Mouse (Mus musculus) kidney, adult 2 months (tissue): ENCODE results near the gene Suox. TPM values are rescaled to one million over a fixed set of nuclear protein-coding genes. Genes with fewer than 3 reads are reported as not detected.
"Not testable (repeated sequence)": the region's sequence is repeated elsewhere in the genome, so short reads cannot be mapped to it uniquely, and the experiment has no call there.

Experiments
- DNase-seq: peaks from one replicate; pipeline ENCODE4 v3.0.0; 2021
- H3K27ac ChIP-seq: fragments of 200-500 bp; 2 replicates; pipeline ENCODE4 v1.5.1; 2012; ENCODE audit warnings: low read depth, low read length, control low read depth, inconsistent platforms; ENCODE audit not compliant: insufficient read depth
- H3K27me3 ChIP-seq: fragments of 200-500 bp; replicated peaks from 2 replicates; pipeline ENCODE4 v1.6.1; 2012; ENCODE audit warnings: mild to moderate bottlenecking, moderate library complexity, low read length, inconsistent platforms; ENCODE audit not compliant: control insufficient read depth, insufficient read depth
- H3K36me3 ChIP-seq: fragments of 200-500 bp; 2 replicates; pipeline ENCODE4 v1.6.1; 2012; ENCODE audit warnings: mild to moderate bottlenecking, moderate library complexity, low read length, inconsistent platforms; ENCODE audit not compliant: control insufficient read depth, insufficient read depth
- H3K4me1 ChIP-seq: fragments of 200-500 bp; 2 replicates; pipeline ENCODE4 v1.6.1; 2011; ENCODE audit warnings: low read length; ENCODE audit not compliant: control insufficient read depth, insufficient read depth
- H3K4me3 ChIP-seq: fragments of 200-500 bp; 2 replicates; pipeline ENCODE4 v1.5.1; 2011; ENCODE audit warnings: mild to moderate bottlenecking, low read depth, low read length, control low read depth; ENCODE audit not compliant: insufficient read depth
- CTCF ChIP-seq: fragments of 200-500 bp; conservative IDR thresholded peaks from 2 replicates; pipeline ENCODE4 v1.5.1; 2011; ENCODE audit warnings: low read depth, mild to moderate bottlenecking, control low read depth, low read length, moderate library complexity, mixed read lengths; ENCODE audit not compliant: insufficient read depth, insufficient read length
- POLR2A ChIP-seq: fragments of 200-500 bp; IDR thresholded peaks from one replicate; pipeline ENCODE4 v1.6.1; 2011; ENCODE audit warnings: low read depth, low read length, control low read depth
- whole genome bisulfite sequencing: fragments of 180-500 bp; shearing (Covaris S2); methylation state at CpG from one replicate; pipeline ENCODE4 v1.1.7; 2018; 5-methylcytosine and 5-hydroxymethylcytosine counted together
- polyA plus RNA-seq: library from polyadenylated mRNA; depleted of rRNA; stranded (reverse); fragments of >200 nt; gene quantifications from 2 replicates; pipeline ENCODE4 v1.2.3, GENCODE M21; 2012

Suox gene
- polyA plus RNA-seq, 1 experiment, result 84.1 TPM

- Histone ChIP-seq H3K4me1 (peaks cover under 1% of the 10 kb centered on the region; the same call in 1 of the 2 replicates), H3K36me3 (no peaks in the 10 kb centered on the region), H3K4me3 (no peak overlapping the region), H3K27ac (no peak overlapping the region), H3K27me3 (no peaks in the 10 kb centered on the region)
- DNase-seq, result no peak
- TF ChIP-seq POLR2A, result no peak
- WGBS, result 42% methylated on average over 11 of the region's 11 CpGs
Observed at GRCm38 (mm10) chr10:128637011-128637410, 36.9 kb downstream of the Suox start.

- no peak overlapping the region for H3K4me3 ChIP-seq
- WGBS, result 64% methylated on average over 6 of the region's 6 CpGs
- no peaks in the 10 kb centered on the region for H3K27me3 ChIP-seq
- TF ChIP-seq CTCF (no peak), POLR2A (no peak)
- H3K36me3 ChIP-seq, result no peaks in the 10 kb centered on the region
- DNase-seq, result no peak
- no peak overlapping the region for H3K27ac ChIP-seq
- no peaks in the 10 kb centered on the region for H3K4me1 ChIP-seq
Observed at GRCm38 (mm10) chr10:128636561-128636960, 37.3 kb downstream of the Suox start.

- no peaks in the 10 kb centered on the region for H3K27me3 ChIP-seq
- H3K27ac ChIP-seq, result no peak overlapping the region
- H3K4me3 ChIP-seq, result no peak overlapping the region
- TF ChIP-seq CTCF, result no peak
- no peak for TF ChIP-seq POLR2A
- no peaks in the 10 kb centered on the region for H3K36me3 ChIP-seq
- H3K4me1 ChIP-seq, result no peaks in the 10 kb centered on the region
- no peak for DNase-seq
- WGBS, result 95% methylated on average over 13 of the region's 13 CpGs
Observed at GRCm38 (mm10) chr10:128635697-128636096, 38.2 kb downstream of the Suox start.

GRCm38 (mm10) chr10:128631571-128631970 lies 42.3 kb downstream of the Suox start:
- 31% methylated on average over 6 of the region's 6 CpGs for WGBS
- Histone ChIP-seq H3K36me3 (no peaks in the 10 kb centered on the region), H3K4me3 (no peak overlapping the region), H3K4me1 (no peaks in the 10 kb centered on the region), H3K27me3 (no peaks in the 10 kb centered on the region), H3K27ac (no peak overlapping the region)
- no peak for TF ChIP-seq CTCF
- no peak for TF ChIP-seq POLR2A
- no peak for DNase-seq

GRCm38 (mm10) chr10:128630306-128630705 lies 43.6 kb downstream of the Suox start:
- H3K4me3 ChIP-seq, DNase-seq, H3K36me3 ChIP-seq, H3K4me1 ChIP-seq, H3K27ac ChIP-seq, H3K27me3 ChIP-seq: not testable (repeated sequence)
- WGBS, result 81% methylated on average over 5 of the region's 5 CpGs

- Histone ChIP-seq H3K4me3 (no peak overlapping the region), H3K36me3 (peaks cover 2% of the 10 kb centered on the region; the same call in 1 of the 2 replicates), H3K4me1 (peaks cover 8% of the 10 kb centered on the region; the same call in 1 of the 2 replicates), H3K27ac (no peak overlapping the region), H3K27me3 (no peaks in the 10 kb centered on the region)
- 89% methylated on average over 2 of the region's 2 CpGs for WGBS
- DNase-seq, result no peak
- no peak for TF ChIP-seq POLR2A
- TF ChIP-seq CTCF, result no peak
Observed at GRCm38 (mm10) chr10:128629746-128630145, 44.1 kb downstream of the Suox start.

- 71% methylated on average over 10 of the region's 10 CpGs for WGBS
- no peak for DNase-seq
- TF ChIP-seq CTCF, result no peak
- no peak for TF ChIP-seq POLR2A
Observed at GRCm38 (mm10) chr10:128627398-128628317, 46.2 kb downstream of the Suox start.

More at GRCm38 (mm10) chr10:128627398-128628317, 46.2 kb downstream of the Suox start:
- no peaks in the 10 kb centered on the region for H3K27me3 ChIP-seq
- peaks cover 8% of the 10 kb centered on the region; the same call in 1 of the 2 replicates for H3K36me3 ChIP-seq
- H3K27ac ChIP-seq, result no peak overlapping the region
- peaks cover 8% of the 10 kb centered on the region; the same call in 1 of the 2 replicates for H3K4me1 ChIP-seq
- no peak overlapping the region for H3K4me3 ChIP-seq
